Mouse (Mus musculus) forebrain, postnatal 0 days (tissue): Measurements from ENCODE around the gene Htt. TPM values are rescaled to one million over a fixed set of nuclear protein-coding genes. Genes with fewer than 3 reads are reported as not detected.
A peak's percentile ranks its signal among the peaks of the same experiment; 100 is the strongest.

Experiments used
- ATAC-seq: fragments of 200-750 bp; cut with Nextera tagmentation; 2 replicates; pipeline ENCODE4 v1.8.0; 2017; ENCODE audit warnings: mild to moderate bottlenecking, moderate library complexity
- DNase-seq: peaks from one replicate; pipeline ENCODE4 v3.0.0-alpha.2; 2015
- H3K27ac ChIP-seq: fragments of 300-500 bp; sonication (generic); 2 replicates; pipeline ENCODE4 v1.5.1; 2014; ENCODE audit warnings: low read depth, mild to moderate bottlenecking, antibody characterized with exemption, low read length, moderate library complexity, mixed read lengths
- H3K27me3 ChIP-seq: fragments of 300-500 bp; sonication (generic); 2 replicates; pipeline ENCODE4 v1.6.1; 2014; ENCODE audit warnings: mild to moderate bottlenecking, low read length, mixed read lengths; ENCODE audit not compliant: insufficient read depth
- H3K36me3 ChIP-seq: fragments of 300-500 bp; sonication (generic); 2 replicates; pipeline ENCODE4 v1.6.1; 2014; ENCODE audit warnings: mild to moderate bottlenecking, moderate library complexity; ENCODE audit not compliant: insufficient read depth
- H3K4me1 ChIP-seq: fragments of 300-500 bp; sonication (generic); 2 replicates; pipeline ENCODE4 v1.6.1; 2014; ENCODE audit warnings: antibody characterized with exemption; ENCODE audit not compliant: insufficient read depth
- H3K4me2 ChIP-seq: fragments of 300-500 bp; sonication (generic); 2 replicates; pipeline ENCODE4 v1.6.1; 2014; ENCODE audit warnings: low read depth, mild to moderate bottlenecking, moderate library complexity
- H3K4me3 ChIP-seq: fragments of 300-500 bp; sonication (generic); 2 replicates; pipeline ENCODE4 v1.5.1; 2014; ENCODE audit warnings: low read depth, low read length, mixed read lengths
- H3K9ac ChIP-seq: fragments of 300-500 bp; sonication (generic); 2 replicates; pipeline ENCODE4 v1.6.1; 2014; ENCODE audit warnings: mild to moderate bottlenecking
- H3K9me3 ChIP-seq: fragments of 300-500 bp; sonication (generic); 2 replicates; pipeline ENCODE4 v1.6.1; 2016; ENCODE audit warnings: low read length
- CTCF ChIP-seq: sonication (generic); IDR thresholded peaks from 2 replicates; pipeline ENCODE4 v1.5.1; 2016; ENCODE audit warnings: antibody characterized with exemption, control low read depth, low read depth
- WGBS: fragments of 180-500 bp; shearing (Covaris S2); extraction: QIAGEN DNeasy Blood & Tissue Kit; methylation state at CpG from one replicate; pipeline ENCODE4 v1.1.7; 2014; 5-methylcytosine and 5-hydroxymethylcytosine counted together
- polyA plus RNA-seq: library from polyadenylated mRNA; unstranded; fragments of >200 nt; fragmentation: Nextera tagmentation; extraction: Ambion mirVana; gene quantifications from 2 replicates; pipeline ENCODE4 v1.2.1, GENCODE M21; 2015
- total RNA-seq: library from RNA; depleted of rRNA; stranded (reverse); fragments of >200 nt; gene quantifications from 2 replicates; pipeline ENCODE4 v1.2.3, GENCODE M21; 2014

The Htt gene
- total and polyA plus RNA-seq, 2 experiments from 2014 or later: 4.1 to 33.6 TPM

DNA sequence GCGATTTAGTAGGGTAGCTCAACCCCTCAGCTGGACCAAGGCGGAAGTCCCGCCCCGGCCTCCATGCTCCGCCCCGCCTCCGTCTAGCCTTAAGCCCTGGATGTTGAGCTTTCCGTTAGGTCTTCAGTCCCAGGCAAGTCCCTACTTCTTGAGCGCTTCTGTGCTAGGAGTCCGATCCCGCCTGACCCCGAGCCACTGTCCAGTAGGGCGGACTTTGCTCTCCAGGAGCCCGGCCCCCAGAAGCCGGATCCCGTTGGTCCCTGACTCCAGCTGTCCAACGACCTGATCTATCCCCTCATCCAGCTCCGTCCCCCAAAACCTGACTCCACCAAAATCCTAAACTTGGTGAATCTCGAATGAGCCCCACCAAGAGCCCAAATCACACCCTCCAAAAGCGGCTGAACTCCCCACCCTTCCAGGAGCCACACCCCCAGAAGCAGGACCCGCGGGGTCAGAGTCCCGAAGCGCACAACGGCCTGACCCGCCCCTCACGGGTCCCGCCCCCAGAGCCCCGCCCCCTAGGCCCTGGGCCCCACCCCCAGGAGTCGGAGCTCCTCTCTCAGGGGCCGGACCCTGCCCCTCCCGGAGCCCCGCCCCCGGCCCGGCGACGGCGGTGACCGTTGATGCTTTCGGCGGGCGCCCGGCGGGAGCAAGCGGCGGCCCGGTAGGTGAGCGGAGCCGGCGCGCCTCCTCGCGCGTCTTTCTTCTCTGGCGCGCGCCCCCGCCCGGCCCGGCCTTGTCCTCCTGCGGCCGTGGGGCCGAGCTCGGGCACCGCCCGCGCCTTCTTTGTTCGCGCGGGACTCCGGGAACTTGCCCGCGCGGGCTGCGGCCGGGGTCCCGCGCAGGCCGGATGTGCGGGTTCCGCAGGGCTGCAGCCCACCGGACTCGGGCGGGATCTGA, 187.6 kb downstream of the Htt start, which contains the start of gene Rgs12:
Gene Rgs12 (plus strand): TSS at position 585 of the 900 bp plus-strand sequence.
- Histone ChIP-seq H3K9ac (peak within 1 kb of the TSS; percentile 83), H3K4me1 (peaks cover 11% of the 10 kb centered on the region), H3K27ac (peak within 1 kb of the TSS; percentile 78), H3K9me3 (no peaks in the 10 kb centered on the region), H3K27me3 (no peaks in the 10 kb centered on the region), H3K4me2 (peak within 1 kb of the TSS; percentile 87), H3K36me3 (no peaks in the 10 kb centered on the region), H3K4me3 (peak within 1 kb of the TSS; percentile 77)
- ATAC-seq: peak; percentile 86
- TF ChIP-seq CTCF: no peak
- WGBS: under 1% methylated on average over 72 of the region's 84 CpGs
- DNase-seq: peak; percentile 71

DNA sequence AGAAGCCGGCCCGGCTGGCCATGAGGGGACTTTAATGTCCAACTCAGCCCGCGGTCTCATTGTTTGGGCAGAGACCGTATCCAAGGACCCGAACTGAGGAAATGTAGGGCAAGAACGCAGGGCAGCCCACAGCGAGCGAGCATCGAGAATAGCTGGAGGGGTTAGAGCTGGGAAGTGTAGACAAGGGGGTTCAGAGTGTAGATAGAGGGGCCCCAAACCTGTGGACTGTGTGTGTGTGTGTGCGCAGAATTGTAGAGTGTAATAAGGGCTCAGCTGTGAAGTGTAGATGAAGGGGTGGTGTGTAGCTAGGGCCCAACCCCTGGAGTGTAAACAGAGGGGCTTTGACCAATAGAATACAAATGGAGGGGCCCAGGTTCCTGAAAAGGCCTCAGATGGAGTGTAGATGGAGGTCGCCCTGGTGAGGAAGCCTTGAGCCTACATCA, 188.2 kb downstream of the Htt start:
- TF ChIP-seq CTCF: no peak
- peak overlapping the region; percentile 83 for H3K9ac ChIP-seq
- peak overlapping the region; percentile 78 for H3K27ac ChIP-seq
- peak overlapping the region; percentile 87 for H3K4me2 ChIP-seq
- H3K4me1 ChIP-seq: peaks cover 18% of the 10 kb centered on the region
- WGBS: 1% methylated on average over 12 of the region's 12 CpGs
- H3K4me3 ChIP-seq: peak overlapping the region; percentile 77
- ATAC-seq (peak; percentile 42), DNase-seq (no peak)
- no peaks in the 10 kb centered on the region for H3K9me3 ChIP-seq
- no peaks in the 10 kb centered on the region for H3K27me3 ChIP-seq
- no peaks in the 10 kb centered on the region for H3K36me3 ChIP-seq

DNA sequence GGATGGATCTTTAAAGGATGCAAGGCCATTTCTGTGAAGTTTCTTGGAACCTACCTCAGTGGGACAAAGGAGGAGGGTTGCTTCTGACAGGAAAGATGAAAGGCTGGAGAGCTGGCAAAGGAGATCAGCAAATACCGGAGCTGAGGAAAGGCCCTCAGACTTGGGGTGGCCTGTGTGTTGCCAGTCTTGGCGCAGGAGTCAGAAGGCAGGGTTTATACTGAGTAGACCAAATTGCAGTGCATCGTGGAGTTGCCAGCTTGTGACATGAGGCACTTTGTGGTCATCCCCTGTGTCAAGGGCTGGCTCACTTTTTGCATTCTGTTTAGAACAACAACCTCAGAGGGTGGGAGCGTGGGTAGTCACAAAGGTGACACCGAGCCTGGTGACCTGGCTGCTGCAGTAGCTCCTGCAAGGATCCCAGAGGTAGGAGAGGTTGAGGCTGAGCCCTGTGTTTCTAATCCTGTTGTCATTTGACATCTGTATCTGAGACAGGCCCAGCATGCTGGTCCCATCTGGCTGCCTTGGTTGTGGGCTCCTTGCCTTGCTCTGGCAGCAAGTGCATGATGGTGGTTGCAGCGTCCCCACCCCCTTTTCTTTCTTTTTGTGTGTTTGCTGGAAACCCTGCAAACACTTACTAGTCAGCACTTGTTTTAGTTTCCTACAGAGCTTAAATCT, 189.1 kb downstream of the Htt start:
- peak overlapping the region; percentile 78 for H3K27ac ChIP-seq
- H3K36me3 ChIP-seq: no peaks in the 10 kb centered on the region
- H3K4me1 ChIP-seq: peaks cover 26% of the 10 kb centered on the region
- H3K4me3 ChIP-seq: peak overlapping the region; percentile 77
- ATAC-seq: peak; percentile 25; the same call in 1 of the 2 replicates
- H3K27me3 ChIP-seq: no peaks in the 10 kb centered on the region
- H3K4me2 ChIP-seq: peak overlapping the region; percentile 87
- H3K9ac ChIP-seq: peak overlapping the region; percentile 83
- no peaks in the 10 kb centered on the region for H3K9me3 ChIP-seq
- TF ChIP-seq CTCF: no peak
- 46% methylated on average over 6 of the region's 6 CpGs for WGBS
- DNase-seq: no peak

DNA sequence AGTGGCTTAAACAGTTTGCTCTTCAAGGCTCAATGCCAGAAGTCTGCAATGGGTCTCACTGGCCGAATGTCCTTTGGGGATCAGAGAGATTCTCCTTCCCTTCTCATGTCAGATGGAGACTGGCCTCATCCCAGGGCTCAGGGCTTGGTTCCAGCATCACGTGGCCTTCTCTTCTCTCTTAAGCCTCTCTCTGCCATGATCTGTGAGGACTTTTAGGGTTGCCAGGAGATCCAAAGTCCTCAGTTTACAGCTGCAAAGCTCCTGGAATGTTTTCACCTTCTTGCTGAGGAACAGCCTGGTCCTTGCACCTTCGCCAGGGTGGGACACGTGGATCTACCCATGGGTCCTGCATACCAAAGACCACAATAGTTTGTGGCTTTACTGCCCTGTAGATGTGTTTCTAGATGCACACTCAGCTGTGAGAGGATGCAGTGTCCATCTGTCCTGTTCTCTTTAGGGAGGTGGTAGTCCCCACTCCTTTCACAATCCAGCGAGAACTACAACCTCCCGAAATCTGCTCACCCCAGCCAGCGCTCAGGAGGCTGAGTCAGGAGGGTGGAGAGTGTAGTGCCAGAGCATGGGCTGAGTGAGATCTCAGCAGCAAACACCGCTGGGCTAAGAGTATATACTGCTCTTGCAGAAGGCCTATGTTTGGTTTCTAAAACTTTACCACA, 189.8 kb downstream of the Htt start:
- peak; percentile 60 for DNase-seq
- Histone ChIP-seq H3K27ac (0 out of 2 replicates have a peak overlapping the region, but pooled peaks have one; percentile 9), H3K4me3 (no peak overlapping the region), H3K4me2 (peak overlapping the region; percentile 87), H3K36me3 (no peaks in the 10 kb centered on the region), H3K9me3 (no peaks in the 10 kb centered on the region), H3K27me3 (no peaks in the 10 kb centered on the region), H3K4me1 (peaks cover 31% of the 10 kb centered on the region), H3K9ac (no peak overlapping the region)
- 78% methylated on average over 8 of the region's 8 CpGs for WGBS
- ATAC-seq: 0 out of 2 replicates have a peak, but pooled peaks have one; percentile 3
- TF ChIP-seq CTCF: no peak

DNA sequence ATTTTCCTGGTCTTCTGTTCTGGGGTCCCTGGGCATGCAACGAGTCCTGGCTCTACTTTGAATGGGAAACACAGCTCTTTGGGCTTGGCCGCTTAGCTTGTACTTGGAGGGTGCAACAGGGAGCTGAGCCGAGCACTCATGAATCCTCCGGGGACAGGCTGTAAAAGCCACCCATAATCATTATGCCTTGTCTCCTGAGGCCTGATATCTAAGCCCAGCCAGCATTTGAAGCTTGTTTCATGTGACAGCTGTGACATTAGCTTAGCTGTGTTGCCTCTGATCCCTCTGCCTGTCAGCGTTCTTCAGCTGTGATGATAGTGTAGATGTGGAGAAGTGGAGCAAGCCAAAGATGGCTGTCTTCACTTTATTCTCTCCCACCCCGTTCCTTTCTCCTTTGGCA, 193.0 kb downstream of the Htt start:
- 48% methylated on average over 6 of the region's 6 CpGs for WGBS
- no peak for TF ChIP-seq CTCF
- H3K9ac ChIP-seq: no peak overlapping the region
- no peaks in the 10 kb centered on the region for H3K9me3 ChIP-seq
- peaks cover 39% of the 10 kb centered on the region for H3K4me1 ChIP-seq
- no peak overlapping the region for H3K4me3 ChIP-seq
- ATAC-seq (peak; percentile 16; the same call in 1 of the 2 replicates), DNase-seq (no peak)
- H3K4me2 ChIP-seq: no peak overlapping the region
- H3K36me3 ChIP-seq: no peaks in the 10 kb centered on the region
- H3K27ac ChIP-seq: 0 out of 2 replicates have a peak overlapping the region, but pooled peaks have one; percentile 4
- H3K27me3 ChIP-seq: no peaks in the 10 kb centered on the region

DNA sequence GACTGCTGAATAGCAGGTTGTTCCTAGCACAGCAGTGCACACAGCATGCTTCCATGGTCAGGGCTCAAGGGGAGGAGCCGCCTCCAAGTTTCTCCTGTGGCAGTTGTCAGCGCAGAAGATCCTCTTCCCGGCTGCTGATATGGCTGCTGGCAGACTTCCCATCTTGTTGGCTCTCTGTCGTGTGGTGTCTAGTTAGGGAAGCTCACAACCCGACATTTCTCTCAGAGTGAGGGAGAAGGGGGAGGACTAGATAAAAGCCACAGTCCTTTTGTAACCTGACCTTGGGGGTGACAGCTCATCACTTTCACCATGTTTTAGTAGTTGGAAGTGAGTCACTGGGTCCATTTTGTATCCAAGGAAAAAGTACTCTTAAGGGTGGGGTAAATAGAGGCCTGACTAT, 194.1 kb downstream of the Htt start:
- no peak overlapping the region for H3K9ac ChIP-seq
- no peak for ATAC-seq
- H3K4me1 ChIP-seq: peaks cover 36% of the 10 kb centered on the region
- H3K36me3 ChIP-seq: no peaks in the 10 kb centered on the region
- H3K27me3 ChIP-seq: no peaks in the 10 kb centered on the region
- no peaks in the 10 kb centered on the region for H3K9me3 ChIP-seq
- WGBS: 32% methylated on average over 5 of the region's 5 CpGs
- H3K27ac ChIP-seq: no peak overlapping the region
- no peak overlapping the region for H3K4me2 ChIP-seq
- DNase-seq: no peak
- no peak for TF ChIP-seq CTCF
- H3K4me3 ChIP-seq: no peak overlapping the region
